Mouse (Mus musculus): ENCODE data around the gene Igfbp6.

Igfbp6 gene

GRCm38 (mm10) chr15:102177417-102177816 lies 33.3 kb downstream of the Igfbp6 start:
- no peak for DNase-seq

GRCm38 (mm10) chr15:102178279-102178678 lies 34.1 kb downstream of the Igfbp6 start:
- DNase-seq: peak; percentile 90

- no peak for DNase-seq
These were observed 34.9 kb downstream of the Igfbp6 start for GRCm38 (mm10) chr15:102179106-102179505.

DNA sequence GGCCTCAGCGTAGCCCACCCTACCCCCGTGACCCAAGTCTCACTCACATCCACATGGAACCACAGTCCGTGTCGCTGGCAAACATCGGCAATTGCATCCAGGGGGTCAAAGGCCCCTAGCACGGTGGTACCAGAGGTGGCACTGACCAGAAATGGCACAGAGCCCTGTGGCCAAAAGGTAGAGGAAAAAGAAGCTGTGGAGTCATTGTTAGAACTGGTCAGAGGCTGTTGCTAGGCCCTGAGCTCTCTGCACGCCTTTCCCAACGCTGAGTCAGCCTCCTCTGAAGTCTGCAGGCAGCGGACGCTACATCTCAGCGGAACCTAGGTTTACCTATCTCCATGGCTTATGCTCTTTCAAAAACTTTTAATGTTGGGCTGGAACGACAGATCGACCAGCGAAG lies 35.8 kb downstream of the Igfbp6 start:
- no peak for DNase-seq

GRCm38 (mm10) chr15:102183076-102183475 lies 38.9 kb downstream of the Igfbp6 start:
- no peak for DNase-seq

- no peak for DNase-seq
These were observed 42.1 kb downstream of the Igfbp6 start for GRCm38 (mm10) chr15:102186239-102186638.

GRCm38 (mm10) chr15:102188096-102188495 lies 43.9 kb downstream of the Igfbp6 start:
- peak; percentile 68 for DNase-seq

GRCm38 (mm10) chr15:102188883-102189282 lies 44.7 kb downstream of the Igfbp6 start:
- DNase-seq: no peak

GRCm38 (mm10) chr15:102191699-102192098 lies 47.5 kb downstream of the Igfbp6 start:
- DNase-seq: no peak

DNA sequence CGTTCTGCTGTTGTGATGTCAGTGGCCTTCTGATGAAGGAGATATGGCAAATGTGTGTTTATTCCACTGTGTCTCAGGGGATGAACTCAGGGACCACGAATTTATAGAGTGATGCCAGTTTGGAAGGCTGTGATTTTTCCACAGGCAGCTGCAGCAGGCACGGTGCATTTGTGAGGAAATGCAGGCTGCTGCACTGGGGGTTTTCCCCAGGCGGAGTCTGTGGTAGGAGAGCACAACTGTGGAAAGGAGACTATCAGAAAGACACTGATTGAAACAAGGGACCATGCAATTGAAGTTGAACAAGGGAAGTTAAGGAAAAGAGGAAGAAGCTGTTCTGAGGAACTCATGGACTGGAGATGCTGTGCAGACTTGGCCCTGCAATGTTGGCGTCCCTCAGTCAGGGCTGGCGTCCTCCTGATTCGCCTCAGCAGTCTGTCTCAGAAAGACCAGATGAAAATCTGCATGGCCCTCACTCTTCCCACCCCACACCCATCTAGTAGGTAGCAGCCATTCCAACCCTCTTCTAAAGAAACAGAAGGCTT lies 48.2 kb downstream of the Igfbp6 start:
- DNase-seq: no peak

DNA sequence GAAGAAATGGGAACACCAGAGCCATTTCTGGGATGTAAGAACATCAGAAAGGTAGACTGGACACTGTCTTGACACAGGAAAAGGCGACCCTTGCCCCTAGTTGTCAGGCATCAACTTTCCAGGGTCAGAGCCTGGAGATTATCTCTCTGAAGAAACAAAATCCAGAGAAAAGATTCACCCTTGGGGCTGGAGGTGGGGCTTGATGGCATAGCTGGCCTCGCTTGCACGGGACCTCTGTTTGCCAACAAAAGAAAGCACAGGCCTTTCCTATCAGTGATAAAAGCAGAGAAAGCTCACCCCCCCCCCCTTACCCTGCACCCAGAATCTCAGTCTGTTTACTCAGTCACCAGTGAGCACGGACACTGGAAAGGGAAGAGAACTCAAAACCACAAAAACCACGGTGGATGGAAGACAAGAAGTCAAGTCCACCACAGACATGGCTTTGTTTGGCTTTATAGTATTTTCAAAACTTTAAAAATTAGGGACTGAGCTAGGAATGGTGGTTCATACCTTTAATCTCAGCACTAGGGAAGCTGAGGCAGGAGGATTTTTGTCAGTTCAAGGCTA lies 48.7 kb downstream of the Igfbp6 start:
- no peak for DNase-seq

- DNase-seq: no peak
These were observed 49.5 kb downstream of the Igfbp6 start for GRCm38 (mm10) chr15:102193652-102194051.

- no peak for DNase-seq
These were observed 50.3 kb downstream of the Igfbp6 start for GRCm38 (mm10) chr15:102194439-102194838.

- DNase-seq: no peak
These were observed 51.2 kb downstream of the Igfbp6 start for GRCm38 (mm10) chr15:102195373-102195772.

DNA sequence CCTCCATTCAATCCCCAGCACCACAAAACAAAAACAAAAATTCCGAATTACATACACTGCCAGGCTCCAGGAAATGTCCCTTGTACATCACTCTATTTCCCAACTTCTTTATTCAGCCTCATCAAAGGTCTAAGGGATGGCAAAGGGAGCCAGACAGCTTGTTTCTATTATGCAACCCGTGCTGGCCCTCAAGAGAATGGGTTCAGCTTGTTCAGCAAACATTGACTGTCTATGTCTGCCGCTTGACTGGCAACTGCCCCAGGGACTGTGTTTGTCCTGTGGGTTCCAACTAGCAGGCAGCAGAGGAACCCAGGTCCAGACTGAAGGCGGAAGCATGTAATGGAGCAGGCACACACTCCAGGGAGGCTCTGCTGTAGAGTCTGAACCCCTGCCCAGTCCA lies 54.7 kb downstream of the Igfbp6 start:
- DNase-seq: peak; percentile 44
